Mouse (Mus musculus): ENCODE results near the gene Gm11634.

DNA sequence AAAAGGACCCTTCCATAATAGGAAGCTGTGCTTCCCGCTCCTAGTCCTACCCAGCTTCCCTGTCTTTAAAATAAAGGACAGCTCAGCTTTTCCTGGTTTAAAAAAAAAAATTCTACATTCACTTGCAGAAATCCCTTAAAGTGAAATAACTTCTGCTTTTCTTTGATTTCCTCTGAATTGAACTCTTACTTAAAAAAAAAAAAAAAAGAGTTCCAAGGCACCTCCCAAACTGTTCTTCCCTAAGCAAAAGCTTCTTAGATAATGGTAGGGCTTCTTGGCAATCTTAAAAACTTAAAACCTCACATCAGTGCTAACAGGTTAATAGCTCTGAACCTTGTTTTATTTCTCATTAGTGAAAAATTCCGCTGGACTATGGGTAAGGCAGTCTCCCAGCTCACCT, 15.9 kb downstream of the Gm11634 start:
- TF ChIP-seq CTCF (conservative IDR thresholded peaks at IDR 0.05; ENCODE audit: insufficient read depth, insufficient read length, low read depth, low read length) (no peak), POLR2A (IDR thresholded peaks at IDR 0.05; ENCODE audit: low read depth, low read length) (no peak)
